Mouse (Mus musculus) large intestine, adult 2 months (tissue): ENCODE data around the gene Hsd17b1. TPM values are rescaled to one million over a fixed set of nuclear protein-coding genes. Genes with fewer than 3 reads are reported as not detected.
"Not testable (repeated sequence)": the region's sequence is repeated elsewhere in the genome, so short reads cannot be mapped to it uniquely, and the experiment has no call there.

Experiments used
- DNase-seq: peaks from one replicate; pipeline ENCODE4 v3.0.0-alpha.2; 2012; ENCODE audit warnings: low read depth, low spot score
- WGBS: fragments of 180-500 bp; shearing (Covaris S2); methylation state at CpG from one replicate; pipeline ENCODE4 v1.1.7; 2018; 5-methylcytosine and 5-hydroxymethylcytosine counted together
- polyA plus RNA-seq: library from polyadenylated mRNA; depleted of rRNA; stranded (reverse); fragments of >200 nt; gene quantifications from 2 replicates; pipeline ENCODE4 v1.2.3, GENCODE M21; 2012; rRNA removed

Hsd17b1 gene
- polyA plus RNA-seq, 1 experiment, result 0.26 TPM

DNA sequence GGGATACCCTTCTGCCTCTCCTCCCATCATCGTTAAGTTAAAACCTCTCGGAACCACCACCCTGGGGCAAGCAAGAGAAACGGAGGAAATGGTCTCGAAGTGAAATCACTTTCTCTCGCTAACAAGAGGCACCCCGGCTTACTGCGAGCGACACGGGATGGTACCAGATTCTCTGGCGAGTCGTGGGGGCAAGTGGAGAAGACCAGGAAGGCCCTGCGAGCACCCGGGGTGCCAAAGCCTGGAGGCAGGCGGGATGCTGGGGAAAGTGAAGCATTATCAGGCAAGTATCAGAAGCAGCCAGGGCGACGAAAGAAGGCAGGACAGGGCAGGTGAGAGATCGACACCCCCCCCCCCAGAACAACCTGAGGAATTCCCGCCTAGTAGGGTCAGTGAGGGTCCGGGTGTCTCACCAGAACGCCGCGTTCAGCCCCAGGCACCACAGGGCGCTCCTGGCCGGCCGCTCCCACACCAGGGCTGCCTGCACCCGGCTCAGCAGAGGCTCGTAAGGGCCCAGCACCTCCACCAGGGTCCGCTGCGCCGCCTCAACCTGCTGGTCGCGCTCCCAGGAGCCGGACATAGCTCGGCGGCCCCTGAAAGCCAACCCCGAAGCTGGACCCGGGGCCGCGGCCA lies 41.0 kb downstream of the Hsd17b1 start:
- under 1% methylated on average over 39 of the region's 39 CpGs for WGBS
- DNase-seq, result no peak

DNA sequence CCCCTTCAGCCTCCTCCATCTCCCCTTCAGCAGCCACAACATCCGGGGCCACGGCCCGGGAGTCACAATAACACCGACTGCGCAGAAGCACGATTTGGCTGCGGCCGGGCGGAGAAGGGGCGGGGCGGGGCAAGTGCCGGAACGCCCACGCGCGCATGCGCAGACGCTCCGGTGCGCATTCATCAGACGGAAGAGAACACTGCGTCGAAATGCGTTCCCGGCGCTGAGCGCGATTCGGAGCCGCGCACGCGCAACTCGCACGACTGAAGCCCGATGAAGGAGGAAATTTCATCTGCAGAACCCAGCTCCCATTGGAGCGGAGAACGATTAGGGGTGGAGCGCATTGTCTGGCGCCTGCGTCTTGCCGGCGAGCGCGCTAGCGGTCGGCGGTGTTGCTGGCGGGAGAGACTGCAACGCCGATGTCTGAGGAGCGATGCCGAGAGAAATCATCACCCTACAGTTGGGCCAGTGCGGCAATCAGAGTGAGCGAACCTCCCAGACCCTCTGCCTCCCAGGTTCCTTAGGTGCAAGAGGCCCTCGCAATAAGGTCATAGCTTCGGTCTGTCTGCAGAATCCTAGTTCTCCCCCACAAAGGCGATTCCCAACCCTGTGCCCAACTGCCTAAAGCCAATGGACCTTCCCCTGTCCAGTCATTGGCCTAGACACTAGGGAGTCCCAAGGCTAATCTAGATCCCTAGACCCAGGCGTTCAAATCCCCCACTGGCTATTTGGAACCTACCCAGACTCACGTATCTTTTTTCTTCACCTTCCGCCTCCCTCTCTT lies 41.7 kb downstream of the Hsd17b1 start, which contains the start of the genes Retreg3 and Tubg1:
Gene Retreg3 (minus strand): TSS at position 133 of the 784 bp plus-strand sequence.
Gene Tubg1 (plus strand): TSS at position 178 of the 784 bp plus-strand sequence.
- peak; percentile 94 for DNase-seq
- under 1% methylated on average over 61 of the region's 61 CpGs for WGBS

DNA sequence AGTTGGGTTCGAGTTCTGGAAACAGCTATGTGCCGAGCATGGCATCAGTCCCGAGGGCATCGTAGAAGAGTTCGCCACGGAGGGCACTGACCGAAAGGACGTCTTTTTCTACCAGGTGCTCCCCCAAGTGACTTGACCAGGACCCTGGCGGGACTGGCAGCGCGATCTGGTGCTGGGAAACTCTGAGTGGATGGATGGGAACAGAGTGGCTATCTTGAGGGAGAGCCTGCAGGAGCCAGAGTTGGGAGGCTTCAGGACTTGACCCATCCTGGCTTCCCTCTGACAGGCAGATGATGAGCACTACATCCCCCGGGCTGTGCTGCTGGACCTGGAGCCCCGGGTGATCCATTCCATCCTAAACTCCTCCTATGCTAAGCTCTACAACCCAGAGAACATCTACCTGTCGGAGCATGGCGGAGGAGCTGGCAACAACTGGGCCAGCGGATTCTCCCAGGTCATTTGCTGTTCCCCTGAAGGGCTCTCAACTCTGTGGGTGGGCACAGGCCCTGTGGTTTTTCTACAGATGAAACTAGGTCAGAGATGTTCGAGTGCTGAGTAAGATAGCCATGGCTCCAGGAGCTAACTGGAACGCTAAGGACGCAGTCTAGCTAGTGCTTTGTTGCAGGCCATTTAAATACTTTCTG lies 42.5 kb downstream of the Hsd17b1 start:
- DNase-seq, result no peak

DNA sequence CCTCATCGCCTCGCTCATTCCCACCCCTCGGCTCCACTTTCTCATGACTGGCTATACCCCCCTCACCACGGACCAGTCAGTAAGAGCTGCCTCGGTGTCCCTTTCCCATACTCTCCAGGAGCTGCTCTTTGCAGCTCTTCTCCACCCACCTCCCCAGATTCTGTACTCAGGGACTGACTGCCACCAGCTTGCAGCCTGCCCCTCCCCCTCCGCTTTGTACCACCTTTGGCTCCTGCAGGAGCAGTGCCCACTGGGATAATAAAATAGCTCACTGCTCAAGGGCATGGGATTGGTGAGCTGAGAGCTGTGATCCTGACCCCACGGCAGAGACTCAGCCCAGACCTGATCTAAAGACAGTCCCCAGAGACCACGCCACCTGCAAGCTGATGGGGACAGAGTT lies 46.3 kb downstream of the Hsd17b1 start:
- 95% methylated on average over 8 of the region's 8 CpGs for WGBS

More for the DNA sequence above, 42.5 kb downstream of the Hsd17b1 start:
- WGBS, result 15% methylated on average over 19 of the region's 19 CpGs

DNA sequence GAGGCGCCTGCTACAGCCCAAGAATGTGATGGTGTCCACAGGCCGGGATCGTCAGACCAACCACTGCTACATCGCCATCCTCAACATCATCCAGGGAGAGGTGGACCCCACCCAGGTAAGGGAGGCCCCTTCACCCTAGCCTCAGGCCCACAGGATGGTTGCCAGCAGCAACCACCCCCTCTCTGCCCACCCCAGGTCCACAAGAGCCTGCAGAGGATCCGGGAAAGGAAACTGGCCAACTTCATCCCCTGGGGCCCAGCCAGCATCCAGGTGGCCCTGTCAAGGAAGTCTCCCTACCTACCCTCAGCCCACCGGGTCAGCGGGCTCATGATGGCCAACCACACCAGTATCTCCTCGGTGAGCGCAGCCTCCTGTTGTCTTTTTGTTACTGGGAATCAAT lies 46.8 kb downstream of the Hsd17b1 start:
- 92% methylated on average over 9 of the region's 9 CpGs for WGBS

More for the DNA sequence above, 46.3 kb downstream of the Hsd17b1 start:
- DNase-seq, result not testable (repeated sequence)

DNA sequence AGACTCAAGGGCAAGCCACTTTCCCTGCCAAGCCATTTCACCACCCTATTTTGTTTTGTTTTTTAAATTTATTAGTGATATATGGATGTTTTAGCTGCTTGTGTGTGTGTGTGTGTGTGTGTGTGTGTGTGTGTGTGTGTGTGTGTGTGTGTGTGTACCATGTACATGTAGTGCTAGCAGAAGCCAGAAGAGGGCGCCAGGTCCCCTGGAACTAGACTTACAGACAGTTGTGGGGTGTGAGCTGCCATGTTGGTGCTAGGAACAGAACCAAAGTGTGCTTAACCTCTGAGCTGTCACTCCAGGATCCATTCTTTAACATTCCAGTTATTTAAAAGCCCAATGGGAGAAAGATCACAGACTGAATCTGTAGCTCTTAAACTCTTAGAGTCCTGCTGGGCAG lies 48.9 kb downstream of the Hsd17b1 start:
- DNase-seq, result no peak
- WGBS, result 93% methylated on average over 1 of the region's 1 CpGs

More for the DNA sequence above, 46.8 kb downstream of the Hsd17b1 start:
- DNase-seq, result not testable (repeated sequence)

DNA sequence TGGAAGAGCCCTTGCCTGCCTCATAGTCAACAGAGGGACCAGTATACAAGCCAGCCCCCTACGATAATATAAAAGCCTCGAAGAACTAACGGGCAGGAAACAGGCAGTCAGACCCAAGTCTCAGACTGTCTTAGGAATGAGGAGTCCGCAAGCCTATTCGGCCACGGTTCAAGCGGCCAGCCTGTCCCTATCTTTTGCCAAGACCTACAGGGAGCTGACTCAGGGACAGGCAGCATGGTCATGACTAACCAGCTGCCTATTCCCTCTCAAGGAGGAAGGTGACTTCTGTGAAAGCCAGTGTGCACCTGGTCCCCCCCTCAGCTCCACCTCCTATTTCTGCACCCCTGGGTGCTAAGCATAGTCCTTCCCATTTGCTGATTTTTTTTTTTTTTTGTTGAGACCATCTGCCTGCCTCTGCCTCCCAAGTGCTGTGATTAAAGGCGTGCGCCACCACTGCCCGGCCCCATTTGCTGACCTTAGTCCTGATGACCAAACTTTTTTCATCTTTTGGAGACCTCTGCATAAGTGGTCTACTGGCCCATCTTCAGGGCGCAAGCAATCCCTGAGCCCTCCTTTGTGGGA lies 50.9 kb downstream of the Hsd17b1 start:
- DNase-seq, result no peak
- WGBS, result 78% methylated on average over 11 of the region's 11 CpGs

Other genes with a start within 250 kb of the Hsd17b1 start
- gene Stat5b, start 227.7 kb upstream of the Hsd17b1 start, polyA plus RNA-seq, result 9.5 and 14.2 TPM in 2 replicates
- gene Stat5a, start 219.1 kb upstream of the Hsd17b1 start, polyA plus RNA-seq, result 6.4 and 8.3 TPM in 2 replicates
- 102 and 120 TPM in 2 replicates for gene Stat3, start 138.9 kb upstream of the Hsd17b1 start, polyA plus RNA-seq
- 33.4 and 36.4 TPM in 2 replicates for gene Cavin1, start 107.5 kb upstream of the Hsd17b1 start, polyA plus RNA-seq
- gene Atp6v0a1, start 69.0 kb upstream of the Hsd17b1 start, polyA plus RNA-seq, result 48.4 and 73.0 TPM in 2 replicates
- 12.9 and 13.6 TPM in 2 replicates for gene Naglu, start 8.4 kb upstream of the Hsd17b1 start, polyA plus RNA-seq
- 38.1 and 46.5 TPM in 2 replicates for gene Coasy, start 4.2 kb downstream of the Hsd17b1 start, polyA plus RNA-seq
- 144 and 164 TPM in 2 replicates for gene Mlx, start 8.9 kb downstream of the Hsd17b1 start, polyA plus RNA-seq
- 1.3 and 1.7 TPM in 2 replicates for gene Psmc3ip, start 17.0 kb downstream of the Hsd17b1 start, polyA plus RNA-seq
- gene Retreg3, start 41.5 kb downstream of the Hsd17b1 start, polyA plus RNA-seq, result 53.7 and 67.9 TPM in 2 replicates
- 14.4 and 17.8 TPM in 2 replicates for gene Tubg1, start 41.5 kb downstream of the Hsd17b1 start, polyA plus RNA-seq
- gene Tubg2, start 77.5 kb downstream of the Hsd17b1 start, polyA plus RNA-seq, result 1.8 and 2.3 TPM in 2 replicates
- 2.4 and 2.6 TPM in 2 replicates for gene Cntnap1, start 92.1 kb downstream of the Hsd17b1 start, polyA plus RNA-seq
- 22.9 and 31.4 TPM in 2 replicates for gene Plekhh3, start 92.9 kb downstream of the Hsd17b1 start, polyA plus RNA-seq
- 9.2 and 16.9 TPM in 2 replicates for gene Ccr10, start 97.0 kb downstream of the Hsd17b1 start, polyA plus RNA-seq
- 22.1 and 30.6 TPM in 2 replicates for gene Ezh1, start 148.1 kb downstream of the Hsd17b1 start, polyA plus RNA-seq
- 38.9 and 40.8 TPM in 2 replicates for gene Ramp2, start 167.6 kb downstream of the Hsd17b1 start, polyA plus RNA-seq
- gene Vps25, start 175.3 kb downstream of the Hsd17b1 start, polyA plus RNA-seq, result 80.6 and 82.2 TPM in 2 replicates
- 4.5 and 5.1 TPM in 2 replicates for gene Wnk4, start 182.2 kb downstream of the Hsd17b1 start, polyA plus RNA-seq
- 0.21 and 0.37 TPM in 2 replicates for gene Cntd1, start 200.6 kb downstream of the Hsd17b1 start, polyA plus RNA-seq
- 336 and 344 TPM in 2 replicates for gene Coa3, start 200.7 kb downstream of the Hsd17b1 start, polyA plus RNA-seq
- gene Becn1, start 223.9 kb downstream of the Hsd17b1 start, polyA plus RNA-seq, result 59.8 and 107 TPM in 2 replicates
- gene Psme3, start 237.8 kb downstream of the Hsd17b1 start, polyA plus RNA-seq, result 52.4 and 56.6 TPM in 2 replicates
- gene Aoc2, start 246.7 kb downstream of the Hsd17b1 start, polyA plus RNA-seq, result 4.3 and 6.9 TPM in 2 replicates